Mouse (Mus musculus) stomach, embryonic 15.5 days (tissue): ENCODE measurements at regions not wholly inside any gene's neighbourhood (a gene's known extent, or its start where the extent isn't known, plus 50 kb on each side); places are given as distances from the start of the nearest gene placed in this dataset.
A peak's percentile ranks its signal among the peaks of the same experiment; 100 is the strongest.
"Not testable (repeated sequence)": the region's sequence is repeated elsewhere in the genome, so short reads cannot be mapped to it uniquely, and the experiment has no call there.

ENCODE experiments used
- ATAC-seq: fragments of 200-750 bp; cut with Nextera tagmentation; 2 replicates; pipeline ENCODE4 v1.8.0; 2017; ENCODE audit warnings: low read depth, moderate number of reproducible peaks, moderate TSS enrichment; ENCODE audit not compliant: insufficient read depth, low FRiP score
- H3K27ac ChIP-seq: fragments of 300-500 bp; sonication (generic); 2 replicates; pipeline ENCODE4 v1.5.1; 2015; ENCODE audit warnings: mild to moderate bottlenecking, inconsistent platforms
- H3K27me3 ChIP-seq: fragments of 300-500 bp; sonication (generic); replicated peaks from 2 replicates; pipeline ENCODE4 v1.6.1; 2015; ENCODE audit warnings: inconsistent platforms
- H3K36me3 ChIP-seq: fragments of 300-500 bp; sonication (generic); 2 replicates; pipeline ENCODE4 v1.6.1; 2015; ENCODE audit warnings: inconsistent platforms
- H3K4me1 ChIP-seq: fragments of 300-500 bp; sonication (generic); 2 replicates; pipeline ENCODE4 v1.6.1; 2015; ENCODE audit warnings: inconsistent platforms
- H3K4me2 ChIP-seq: fragments of 300-500 bp; sonication (generic); 2 replicates; pipeline ENCODE4 v1.6.1; 2015; ENCODE audit warnings: mild to moderate bottlenecking, inconsistent platforms
- H3K4me3 ChIP-seq: fragments of 300-500 bp; sonication (generic); replicated peaks from 2 replicates; pipeline ENCODE4 v1.5.1; 2015; ENCODE audit warnings: inconsistent platforms
- H3K9ac ChIP-seq: fragments of 300-500 bp; sonication (generic); 2 replicates; pipeline ENCODE4 v1.6.1; 2015; ENCODE audit warnings: inconsistent platforms
- H3K9me3 ChIP-seq: fragments of 300-500 bp; sonication (generic); 2 replicates; pipeline ENCODE4 v1.6.1; 2016; ENCODE audit warnings: inconsistent platforms
- WGBS: fragments of 180-500 bp; shearing (Covaris S2); methylation state at CpG from one replicate; pipeline ENCODE4 v1.1.7; 2015; 5-methylcytosine and 5-hydroxymethylcytosine counted together

DNA sequence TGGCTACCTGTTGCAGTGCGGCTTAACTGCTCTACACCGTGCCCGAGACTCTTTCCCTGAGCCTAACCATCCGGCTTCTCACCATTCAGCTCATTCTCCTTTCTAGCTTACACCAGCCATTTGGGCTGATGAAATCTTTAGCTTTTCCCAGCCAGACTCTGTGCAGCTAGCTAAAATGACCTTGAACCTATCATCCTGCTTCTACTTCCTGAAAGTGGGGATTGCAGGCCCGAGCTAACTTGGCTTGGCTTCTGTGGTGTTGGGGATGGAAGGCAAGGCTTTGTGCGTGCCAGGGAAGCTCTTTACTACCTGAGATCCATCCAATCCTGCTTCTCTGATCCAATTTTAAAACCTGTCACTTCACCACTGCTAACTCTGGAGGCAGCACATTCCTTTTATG lies 128.3 kb downstream of the Kcnrg start:
- no peak for ATAC-seq
- Histone ChIP-seq H3K9ac (no peak overlapping the region), H3K4me1 (no peaks in the 10 kb centered on the region), H3K27me3 (no peaks in the 10 kb centered on the region), H3K27ac (no peak overlapping the region), H3K36me3 (no peaks in the 10 kb centered on the region), H3K9me3 (no peaks in the 10 kb centered on the region), H3K4me2 (no peak overlapping the region), H3K4me3 (no peak overlapping the region)
- WGBS: 82% methylated on average over 6 of the region's 6 CpGs

DNA sequence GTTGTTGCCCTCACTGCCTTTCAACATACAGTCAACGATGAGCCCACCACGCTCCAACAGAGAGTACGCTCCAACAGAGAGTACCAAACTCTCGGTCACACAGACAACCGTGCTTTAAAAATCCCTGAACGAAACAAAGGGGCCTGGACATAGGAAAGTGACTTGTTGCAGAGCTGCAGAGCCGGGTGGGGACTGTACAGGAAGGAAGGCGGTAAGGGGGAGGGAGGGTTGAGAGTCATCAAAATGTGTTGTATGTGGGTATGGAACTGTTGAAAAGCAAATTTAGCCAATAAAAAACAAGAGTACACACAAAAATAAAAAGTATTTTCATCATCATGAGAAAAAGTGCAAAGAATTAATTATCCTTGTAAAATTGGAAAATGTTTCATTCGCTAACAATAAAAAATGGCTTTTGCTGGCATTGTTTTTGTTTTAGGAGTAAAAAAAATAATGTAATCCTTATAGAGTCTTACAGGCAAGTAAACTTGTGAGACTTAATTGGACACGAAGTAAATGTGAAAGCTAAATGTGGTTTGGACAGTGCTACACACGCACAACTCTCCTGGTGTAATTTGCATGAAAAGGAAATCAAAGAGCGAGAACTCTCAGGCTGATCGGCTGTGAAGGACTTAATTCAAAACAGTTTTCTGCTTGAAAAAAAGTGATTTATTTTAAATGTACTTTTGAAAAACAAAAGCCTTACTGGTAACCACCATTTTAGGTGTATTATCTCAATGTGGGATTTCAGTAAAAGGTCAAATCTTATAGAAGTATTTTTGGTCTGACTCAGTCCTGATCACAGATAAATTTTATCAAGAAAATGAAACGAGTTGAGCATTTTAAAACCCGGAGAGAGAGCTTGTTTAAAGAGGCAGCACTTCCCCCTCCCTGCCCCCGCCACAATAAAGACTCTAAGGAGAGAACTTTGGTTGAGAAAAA lies 129.4 kb downstream of the Kcnrg start:
- Histone ChIP-seq H3K4me2 (no peak overlapping the region), H3K36me3 (no peaks in the 10 kb centered on the region), H3K4me1 (no peaks in the 10 kb centered on the region), H3K27ac (no peak overlapping the region), H3K4me3 (no peak overlapping the region), H3K27me3 (no peaks in the 10 kb centered on the region), H3K9me3 (no peaks in the 10 kb centered on the region), H3K9ac (no peak overlapping the region)
- ATAC-seq: no peak
- 45% methylated on average over 16 of the region's 16 CpGs for WGBS

DNA sequence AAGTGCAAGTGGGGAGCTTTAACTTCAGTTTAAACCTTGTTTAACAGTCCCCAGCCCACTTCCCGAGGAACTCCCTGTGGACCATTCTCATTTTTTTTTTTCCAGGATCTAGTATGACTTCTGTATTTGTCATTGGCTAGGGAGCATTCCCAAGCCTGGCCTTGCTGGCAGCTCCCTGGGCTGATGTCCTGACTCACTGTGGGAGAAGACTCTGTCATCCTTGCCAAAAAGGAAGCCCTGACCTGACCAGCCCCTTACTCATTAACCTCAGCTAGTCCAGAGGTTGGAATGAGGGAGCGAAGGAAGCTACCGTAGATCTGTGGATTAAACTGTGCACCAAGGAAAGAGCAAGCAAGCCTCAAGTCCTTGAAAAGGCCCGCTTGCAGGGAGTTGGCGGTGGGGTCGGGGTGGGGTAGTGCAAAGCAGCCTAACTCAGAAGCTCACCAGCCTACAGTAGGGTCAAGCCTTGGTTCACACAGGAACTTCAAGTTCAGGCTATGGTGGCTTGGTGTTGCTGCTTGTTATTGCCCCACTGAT lies 130.3 kb downstream of the Kcnrg start:
- no peaks in the 10 kb centered on the region for H3K27me3 ChIP-seq
- H3K4me3 ChIP-seq: no peak overlapping the region
- no peak overlapping the region for H3K4me2 ChIP-seq
- H3K9me3 ChIP-seq: no peaks in the 10 kb centered on the region
- no peaks in the 10 kb centered on the region for H3K4me1 ChIP-seq
- WGBS: 79% methylated on average over 6 of the region's 6 CpGs
- no peak for ATAC-seq
- no peak overlapping the region for H3K27ac ChIP-seq
- H3K9ac ChIP-seq: no peak overlapping the region
- H3K36me3 ChIP-seq: no peaks in the 10 kb centered on the region

DNA sequence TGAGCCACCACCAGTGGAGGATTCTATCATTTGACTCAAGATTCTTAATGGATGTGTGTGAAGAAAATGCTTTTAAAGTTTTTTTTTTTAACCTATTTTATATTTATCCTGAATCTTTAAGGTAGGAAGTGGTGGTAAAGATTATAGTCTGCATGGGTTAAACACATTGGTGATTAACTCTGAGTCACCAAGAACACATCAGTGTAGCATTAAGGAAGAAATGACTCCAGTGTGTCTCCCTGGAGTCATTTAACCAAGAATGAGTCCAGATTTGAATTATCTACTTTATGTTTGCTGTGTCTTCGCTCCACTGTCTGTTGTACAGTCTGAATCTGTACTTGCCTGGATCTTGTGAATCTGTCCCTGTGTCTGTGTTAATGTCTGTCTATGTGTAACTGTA lies 132.2 kb downstream of the Kcnrg start:
- H3K4me3 ChIP-seq: no peak overlapping the region
- no peaks in the 10 kb centered on the region for H3K9me3 ChIP-seq
- no peaks in the 10 kb centered on the region for H3K4me1 ChIP-seq
- H3K27me3 ChIP-seq: no peaks in the 10 kb centered on the region
- no peaks in the 10 kb centered on the region for H3K36me3 ChIP-seq
- 88% methylated on average over 1 of the region's 1 CpGs for WGBS
- no peak for ATAC-seq
- no peak overlapping the region for H3K27ac ChIP-seq
- H3K4me2 ChIP-seq: no peak overlapping the region
- no peak overlapping the region for H3K9ac ChIP-seq

DNA sequence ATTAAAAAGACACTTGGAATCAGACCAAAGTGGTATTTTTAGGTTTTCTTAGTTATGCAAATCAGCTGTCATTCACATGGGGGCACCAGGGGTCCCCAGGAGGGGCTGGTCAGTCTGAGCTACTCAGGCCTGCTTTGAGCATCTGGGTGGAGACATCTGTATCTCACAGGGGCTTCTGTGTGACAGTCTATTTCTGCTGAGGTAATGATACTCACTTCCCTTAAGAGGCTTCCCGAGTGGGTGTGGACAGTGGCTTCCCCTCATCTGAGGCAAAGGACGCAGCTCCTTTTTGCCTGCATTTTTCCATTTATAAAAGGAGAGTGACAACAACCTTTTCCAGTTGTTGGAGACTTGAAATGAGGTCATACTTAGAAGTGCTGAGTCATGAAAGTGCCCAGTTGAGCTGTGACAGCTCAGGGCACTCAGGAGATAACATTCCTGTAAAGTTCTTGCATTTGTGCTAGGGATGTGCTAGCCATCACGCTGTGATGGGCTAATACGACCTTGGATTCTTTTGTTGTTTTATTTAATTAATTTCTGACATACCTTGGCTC lies 136.7 kb downstream of the Kcnrg start:
- 36% methylated on average over 4 of the region's 4 CpGs for WGBS
- H3K4me3 ChIP-seq: no peak overlapping the region
- H3K27ac ChIP-seq: no peak overlapping the region
- H3K9ac ChIP-seq: no peak overlapping the region
- no peaks in the 10 kb centered on the region for H3K9me3 ChIP-seq
- no peaks in the 10 kb centered on the region for H3K36me3 ChIP-seq
- no peaks in the 10 kb centered on the region for H3K27me3 ChIP-seq
- ATAC-seq: no peak
- H3K4me1 ChIP-seq: no peaks in the 10 kb centered on the region
- no peak overlapping the region for H3K4me2 ChIP-seq

DNA sequence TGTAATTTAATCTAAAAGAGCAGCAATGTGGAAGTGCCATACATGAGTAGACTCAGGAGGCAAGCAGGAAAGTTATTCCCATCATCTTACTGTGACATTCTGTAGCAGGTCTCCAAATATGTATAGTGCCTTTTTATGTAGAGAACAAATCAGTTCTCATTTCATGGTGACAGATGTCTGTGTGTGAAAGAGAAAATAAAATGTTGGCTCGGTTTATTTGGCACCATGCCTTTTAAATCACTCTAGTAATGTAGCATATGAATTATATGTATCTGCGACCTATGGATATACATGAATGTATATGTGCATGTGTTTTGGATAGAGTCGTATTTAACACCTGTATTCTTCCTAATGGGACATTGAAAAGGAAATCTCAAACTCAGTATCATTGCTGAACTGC lies 146.2 kb downstream of the Kcnrg start:
- WGBS: 76% methylated on average over 3 of the region's 3 CpGs
- H3K4me1 ChIP-seq: no peaks in the 10 kb centered on the region
- no peaks in the 10 kb centered on the region for H3K27me3 ChIP-seq
- no peak overlapping the region for H3K4me2 ChIP-seq
- no peaks in the 10 kb centered on the region for H3K9me3 ChIP-seq
- no peak overlapping the region for H3K9ac ChIP-seq
- H3K4me3 ChIP-seq: no peak overlapping the region
- no peaks in the 10 kb centered on the region for H3K36me3 ChIP-seq
- no peak for ATAC-seq
- H3K27ac ChIP-seq: no peak overlapping the region

DNA sequence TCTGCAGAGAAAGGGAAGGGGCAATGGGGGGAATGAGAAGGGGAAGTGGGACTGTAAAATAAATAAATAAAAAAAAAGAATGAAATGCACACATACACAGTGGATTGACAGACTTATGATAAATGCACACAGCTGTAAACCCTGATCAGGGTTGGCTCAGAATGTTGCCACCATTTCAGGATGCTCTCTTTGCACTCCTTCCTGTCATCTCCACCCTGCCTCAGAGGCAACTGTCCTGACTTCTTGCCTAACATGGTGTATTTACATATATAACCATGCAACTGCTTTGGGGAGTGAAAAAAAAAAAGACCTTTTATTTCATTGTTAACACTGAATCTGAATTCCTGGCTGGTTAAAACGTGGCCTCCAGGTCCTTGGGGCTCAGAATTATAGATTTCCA lies 149.4 kb downstream of the Kcnrg start:
- no peak for ATAC-seq
- Histone ChIP-seq H3K4me3 (no peak overlapping the region), H3K9ac (no peak overlapping the region), H3K9me3 (no peaks in the 10 kb centered on the region), H3K27ac (no peak overlapping the region), H3K4me1 (no peaks in the 10 kb centered on the region), H3K27me3 (no peaks in the 10 kb centered on the region), H3K36me3 (no peaks in the 10 kb centered on the region), H3K4me2 (peak overlapping the region; percentile 47)
- WGBS: 9% methylated on average over 1 of the region's 1 CpGs

DNA sequence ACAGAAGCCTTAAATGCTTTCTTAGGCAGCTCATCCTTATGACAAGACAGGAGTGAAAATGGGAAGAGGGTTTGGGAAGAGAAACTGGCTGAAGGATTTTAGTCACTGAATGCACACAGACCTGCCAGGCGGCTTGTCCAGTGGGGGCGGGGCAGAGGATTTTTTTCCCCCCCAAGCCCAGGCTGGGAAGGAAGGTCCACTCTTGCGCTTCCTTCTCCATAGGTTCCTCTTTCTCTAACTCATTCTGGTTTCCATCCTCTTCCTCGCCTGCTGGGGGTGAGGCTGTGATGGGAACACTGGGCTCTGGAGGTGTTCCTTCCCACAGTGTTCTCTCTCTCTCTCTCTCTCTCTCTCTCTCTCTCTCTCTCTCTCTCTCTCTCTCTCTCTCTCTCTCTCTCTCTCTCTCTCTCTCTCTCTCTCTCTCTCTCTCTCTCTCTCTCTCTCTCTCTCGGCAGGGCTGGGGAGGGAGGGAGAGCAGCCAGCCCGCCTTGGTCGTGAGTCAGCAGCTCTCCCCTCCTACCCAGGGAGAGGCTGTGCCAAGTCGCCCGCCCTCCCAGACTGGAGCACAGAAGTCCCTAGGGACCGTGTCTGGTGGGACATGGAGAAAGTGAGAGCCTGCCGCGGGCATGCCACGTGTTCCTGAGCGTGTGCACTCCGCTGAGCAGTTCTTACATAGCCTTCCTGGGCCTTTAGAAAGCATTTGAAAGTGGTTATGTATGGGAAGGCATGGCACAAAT lies 150.0 kb downstream of the Kcnrg start:
- peak overlapping the region; percentile 47 for H3K4me2 ChIP-seq
- H3K36me3 ChIP-seq: no peaks in the 10 kb centered on the region
- peak; percentile 72 for ATAC-seq
- peak overlapping the region; percentile 21; the same call in 1 of the 2 replicates for H3K4me3 ChIP-seq
- H3K27ac ChIP-seq: no peak overlapping the region
- H3K9ac ChIP-seq: no peak overlapping the region
- H3K27me3 ChIP-seq: no peaks in the 10 kb centered on the region
- no peaks in the 10 kb centered on the region for H3K4me1 ChIP-seq
- 9% methylated on average over 14 of the region's 15 CpGs for WGBS
- no peaks in the 10 kb centered on the region for H3K9me3 ChIP-seq

DNA sequence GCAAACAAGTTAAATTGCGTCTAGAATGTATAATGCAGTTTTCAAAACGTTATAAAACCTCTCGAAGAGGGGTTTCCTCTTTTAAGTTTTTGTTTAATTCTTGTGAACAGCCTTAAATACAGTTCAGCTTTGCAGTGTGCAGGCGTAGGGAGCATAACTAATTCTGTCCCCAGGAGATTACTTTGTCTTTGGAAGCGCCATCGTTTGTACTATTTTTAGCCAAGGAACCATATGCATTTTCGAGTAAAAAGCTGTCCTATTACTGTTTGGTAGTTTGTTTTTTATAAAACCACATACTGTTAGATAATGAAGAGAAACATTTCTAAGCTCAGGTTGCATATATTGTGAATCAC lies 150.5 kb downstream of the Kcnrg start:
- WGBS: 32% methylated on average over 7 of the region's 7 CpGs
- Histone ChIP-seq H3K4me1 (no peaks in the 10 kb centered on the region), H3K27ac (no peak overlapping the region), H3K36me3 (no peaks in the 10 kb centered on the region), H3K9ac (no peak overlapping the region), H3K9me3 (no peaks in the 10 kb centered on the region), H3K4me3 (0 out of 2 replicates have a peak overlapping the region, but pooled peaks have one; percentile 21), H3K4me2 (peak overlapping the region; percentile 47), H3K27me3 (no peaks in the 10 kb centered on the region)
- ATAC-seq: no peak

DNA sequence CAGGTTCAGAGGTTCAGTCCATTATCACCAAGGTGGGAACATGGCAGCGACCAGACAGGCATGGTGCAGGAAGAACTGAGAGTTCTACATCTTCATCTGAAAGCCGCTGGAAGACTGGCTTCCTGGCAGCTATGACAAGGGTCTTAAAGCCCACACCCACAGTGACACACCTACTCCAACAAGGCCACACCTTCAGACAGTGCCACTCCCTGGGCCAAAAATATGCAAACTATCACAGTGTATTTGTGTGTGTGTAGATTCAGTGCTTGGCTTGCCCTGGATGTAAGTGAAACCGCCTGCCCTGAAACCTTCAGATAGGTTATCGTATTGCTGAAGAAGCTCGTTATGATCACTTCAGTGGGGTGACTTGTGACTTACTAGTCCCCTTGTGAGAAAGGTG lies 151.3 kb downstream of the Kcnrg start:
- ATAC-seq: no peak
- H3K4me2 ChIP-seq: no peak overlapping the region
- no peaks in the 10 kb centered on the region for H3K9me3 ChIP-seq
- no peak overlapping the region for H3K27ac ChIP-seq
- no peaks in the 10 kb centered on the region for H3K4me1 ChIP-seq
- H3K36me3 ChIP-seq: no peaks in the 10 kb centered on the region
- WGBS: 82% methylated on average over 5 of the region's 5 CpGs
- no peaks in the 10 kb centered on the region for H3K27me3 ChIP-seq
- H3K4me3 ChIP-seq: no peak overlapping the region
- no peak overlapping the region for H3K9ac ChIP-seq

DNA sequence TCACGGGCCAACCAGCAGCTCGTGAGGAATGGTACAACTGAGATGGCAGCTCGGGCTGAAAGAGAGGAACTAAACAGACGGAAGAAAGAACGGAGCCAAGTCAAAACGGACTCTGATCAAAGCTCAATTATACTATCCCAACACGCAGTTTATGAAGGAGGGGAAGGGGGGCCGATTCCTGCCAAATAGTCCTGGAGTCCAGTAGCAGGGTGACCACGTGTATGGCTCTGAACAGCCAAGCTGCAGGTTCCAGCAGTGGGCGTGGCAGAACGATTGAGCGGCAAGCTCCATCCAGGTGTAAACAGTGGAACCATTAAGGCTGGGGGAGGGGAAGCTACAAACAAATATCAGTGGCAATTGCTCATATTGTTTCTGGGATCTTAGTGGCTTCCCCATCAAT lies 152.9 kb downstream of the Kcnrg start:
- not testable (repeated sequence) for H3K4me1 ChIP-seq, ATAC-seq
- WGBS: 71% methylated on average over 12 of the region's 12 CpGs

DNA sequence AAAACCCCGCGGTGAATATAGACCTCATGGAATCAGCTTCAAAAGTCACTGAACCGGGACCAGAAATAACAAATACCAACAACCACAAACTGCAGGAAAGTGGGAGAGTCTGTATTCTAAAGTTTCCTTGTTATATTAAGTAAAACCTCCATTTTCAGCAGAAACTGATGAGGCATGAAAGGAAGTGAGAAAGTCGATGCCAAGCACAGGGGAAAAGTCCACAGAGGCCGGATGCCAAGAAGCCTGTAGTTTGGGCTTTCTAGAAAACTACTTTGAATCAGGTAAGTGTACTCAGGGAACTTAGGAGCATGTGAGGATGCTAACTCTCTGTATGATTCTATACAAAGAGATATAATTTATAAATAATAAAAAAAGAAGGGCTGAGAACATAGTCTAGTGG lies 154.8 kb downstream of the Kcnrg start:
- Histone ChIP-seq H3K9ac (no peak overlapping the region), H3K4me2 (no peak overlapping the region), H3K4me1 (no peaks in the 10 kb centered on the region), H3K36me3 (no peaks in the 10 kb centered on the region), H3K27me3 (no peaks in the 10 kb centered on the region), H3K27ac (no peak overlapping the region), H3K9me3 (no peaks in the 10 kb centered on the region), H3K4me3 (no peak overlapping the region)
- 83% methylated on average over 5 of the region's 5 CpGs for WGBS
- no peak for ATAC-seq

More for the DNA sequence above, 152.9 kb downstream of the Kcnrg start:
- not testable (repeated sequence) for H3K27me3 ChIP-seq, H3K9me3 ChIP-seq, H3K36me3 ChIP-seq, H3K27ac ChIP-seq, H3K4me2 ChIP-seq, H3K9ac ChIP-seq, H3K4me3 ChIP-seq
